Mouse (Mus musculus) midbrain, embryonic 10.5 days (tissue): Measurements from ENCODE around the gene Arl15. TPM values are rescaled to one million over a fixed set of nuclear protein-coding genes. Genes with fewer than 3 reads are reported as not detected.

ENCODE experiments used
- DNase-seq: peaks from one replicate; pipeline ENCODE4 v3.0.0-alpha.2; 2017; ENCODE audit warnings: low spot score
- H3K27ac ChIP-seq: fragments of 300-500 bp; sonication (generic); replicated peaks from 2 replicates; pipeline ENCODE4 v1.5.1; 2016; ENCODE audit warnings: mild to moderate bottlenecking
- H3K27me3 ChIP-seq: fragments of 300-500 bp; sonication (generic); 2 replicates; pipeline ENCODE4 v1.6.1; 2016; ENCODE audit warnings: low read depth, mild to moderate bottlenecking; ENCODE audit not compliant: poor library complexity, severe bottlenecking
- H3K36me3 ChIP-seq: fragments of 300-500 bp; sonication (generic); 2 replicates; pipeline ENCODE4 v1.6.1; 2016; ENCODE audit warnings: mild to moderate bottlenecking, moderate library complexity
- H3K4me1 ChIP-seq: fragments of 300-500 bp; sonication (generic); 2 replicates; pipeline ENCODE4 v1.6.1; 2016
- H3K4me3 ChIP-seq: fragments of 300-500 bp; sonication (generic); 2 replicates; pipeline ENCODE4 v1.5.1; 2016; ENCODE audit warnings: mild to moderate bottlenecking, moderate library complexity
- H3K9me3 ChIP-seq: fragments of 300-500 bp; sonication (generic); replicated peaks from 2 replicates; pipeline ENCODE4 v1.6.1; 2016; ENCODE audit warnings: mild to moderate bottlenecking
- WGBS: fragments of 180-500 bp; shearing (Covaris S2); methylation state at CpG from one replicate; pipeline ENCODE4 v1.1.7; 2016; 5-methylcytosine and 5-hydroxymethylcytosine counted together
- polyA plus RNA-seq: library from polyadenylated mRNA; unstranded; fragments of >200 nt; fragmentation: Nextera tagmentation; extraction: Ambion mirVana; gene quantifications from 2 replicates; pipeline ENCODE4 v1.2.1, GENCODE M21; 2016

Gene Arl15
- polyA plus RNA-seq, 1 experiment from 2014 or later = 10.4 TPM

DNA sequence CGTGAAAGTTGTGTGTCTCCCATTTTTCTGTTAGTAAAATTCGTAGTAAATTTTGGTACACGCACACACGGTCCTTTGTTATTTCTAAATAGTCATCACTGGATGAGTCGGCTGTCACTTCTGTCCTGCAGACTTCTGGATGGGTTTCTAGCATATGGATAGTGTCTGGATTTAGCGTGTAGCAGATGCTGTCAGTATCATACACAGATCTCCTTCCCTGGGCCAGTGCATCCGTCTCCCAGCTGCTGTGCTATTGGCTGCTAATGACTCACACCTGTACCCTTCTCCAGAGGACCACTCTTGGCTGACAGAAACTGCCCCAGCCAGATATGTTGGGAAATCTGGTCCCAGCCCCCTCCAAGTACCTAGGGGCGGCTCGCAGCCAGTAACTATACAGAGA, 170.6 kb downstream of the Arl15 start:
- Histone ChIP-seq H3K27me3 (no peaks in the 10 kb centered on the region), H3K4me1 (peaks cover 5% of the 10 kb centered on the region), H3K36me3 (peaks cover 17% of the 10 kb centered on the region), H3K4me3 (no peak overlapping the region), H3K27ac (no peak overlapping the region), H3K9me3 (no peaks in the 10 kb centered on the region)
- 95% methylated on average over 9 of the region's 9 CpGs for WGBS
- DNase-seq = no peak

DNA sequence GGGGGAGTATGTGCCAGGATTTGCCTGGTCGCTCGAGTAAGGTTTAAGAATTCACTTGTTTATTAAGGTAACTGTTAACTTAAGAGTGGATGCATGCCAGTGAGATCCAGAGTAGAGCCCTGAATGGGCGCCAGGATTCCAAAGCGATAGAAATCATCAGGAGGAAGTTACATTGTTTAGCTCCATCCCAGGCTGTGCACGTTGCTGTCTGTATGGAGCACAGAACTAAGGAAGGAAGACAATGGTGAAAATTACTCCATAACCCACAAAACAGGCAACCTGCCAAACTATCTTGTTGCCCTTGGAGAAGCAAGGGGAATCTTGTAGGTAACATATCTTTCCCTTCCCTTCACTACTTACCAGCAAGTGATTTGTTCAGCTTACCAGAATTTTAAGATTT, 176.4 kb downstream of the Arl15 start:
- Histone ChIP-seq H3K4me3 (no peak overlapping the region), H3K4me1 (peaks cover 31% of the 10 kb centered on the region), H3K9me3 (no peaks in the 10 kb centered on the region), H3K36me3 (peaks cover 23% of the 10 kb centered on the region), H3K27ac (no peak overlapping the region), H3K27me3 (no peaks in the 10 kb centered on the region)
- 78% methylated on average over 5 of the region's 5 CpGs for WGBS
- no peak for DNase-seq

DNA sequence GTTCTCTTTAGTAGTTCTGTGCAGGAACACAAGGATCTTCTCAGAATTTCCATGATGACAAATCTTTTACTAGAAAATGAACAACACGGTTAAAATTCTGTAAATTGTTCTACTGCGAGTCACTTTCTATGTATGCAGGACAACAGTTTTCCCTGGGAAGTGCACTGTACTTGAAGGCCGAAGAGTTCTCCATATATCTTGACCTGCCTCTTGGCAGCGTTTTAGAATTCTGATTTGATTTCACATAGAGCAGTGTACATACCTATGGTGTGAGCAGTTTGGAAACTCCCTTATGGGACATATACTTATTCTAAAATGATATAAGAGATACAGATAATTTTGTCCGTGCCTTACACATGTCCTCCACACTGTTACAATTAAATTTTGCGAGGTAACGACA, 178.1 kb downstream of the Arl15 start:
- Histone ChIP-seq H3K27ac (no peak overlapping the region), H3K9me3 (no peaks in the 10 kb centered on the region), H3K27me3 (no peaks in the 10 kb centered on the region), H3K4me1 (peaks cover 41% of the 10 kb centered on the region), H3K4me3 (no peak overlapping the region), H3K36me3 (peaks cover 23% of the 10 kb centered on the region)
- no peak for DNase-seq
- whole genome bisulfite sequencing = 93% methylated on average over 7 of the region's 7 CpGs

GRCm38 (mm10) chr13:113974866-113975265, 180.6 kb downstream of the Arl15 start:
- no peak overlapping the region for H3K27ac ChIP-seq
- no peaks in the 10 kb centered on the region for H3K9me3 ChIP-seq
- H3K27me3 ChIP-seq = peaks cover 6% of the 10 kb centered on the region; the same call in 1 of the 2 replicates
- 95% methylated on average over 1 of the region's 1 CpGs for WGBS
- H3K36me3 ChIP-seq = peaks cover 6% of the 10 kb centered on the region; the same call in 1 of the 2 replicates
- peaks cover 48% of the 10 kb centered on the region for H3K4me1 ChIP-seq
- H3K4me3 ChIP-seq = no peak overlapping the region
- DNase-seq = no peak

DNA sequence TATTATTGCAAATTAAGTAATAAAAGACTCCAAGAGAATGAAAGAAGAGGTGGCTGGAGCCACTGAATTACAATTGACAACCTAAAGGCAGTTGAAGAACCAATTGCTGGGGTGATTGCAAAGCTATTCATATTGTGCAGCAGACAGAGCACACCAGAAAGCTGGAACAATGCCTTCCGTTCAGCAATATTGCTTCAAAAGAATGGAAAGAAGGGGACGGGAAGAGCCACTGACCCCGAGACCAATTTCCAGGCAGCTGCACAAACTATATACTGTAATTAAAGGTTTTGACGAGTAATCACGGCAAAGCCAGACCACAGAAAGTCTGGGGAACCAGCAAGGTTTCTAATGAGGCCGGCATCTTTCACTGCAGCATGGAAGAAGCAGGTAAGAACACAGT, 181.4 kb downstream of the Arl15 start:
- Histone ChIP-seq H3K36me3 (peaks cover 2% of the 10 kb centered on the region; the same call in 1 of the 2 replicates), H3K4me3 (no peak overlapping the region), H3K9me3 (no peaks in the 10 kb centered on the region), H3K4me1 (peaks cover 48% of the 10 kb centered on the region), H3K27ac (peak overlapping the region; percentile 61), H3K27me3 (peaks cover 11% of the 10 kb centered on the region; the same call in 1 of the 2 replicates)
- 27% methylated on average over 6 of the region's 6 CpGs for WGBS
- peak; percentile 15 for DNase-seq

DNA sequence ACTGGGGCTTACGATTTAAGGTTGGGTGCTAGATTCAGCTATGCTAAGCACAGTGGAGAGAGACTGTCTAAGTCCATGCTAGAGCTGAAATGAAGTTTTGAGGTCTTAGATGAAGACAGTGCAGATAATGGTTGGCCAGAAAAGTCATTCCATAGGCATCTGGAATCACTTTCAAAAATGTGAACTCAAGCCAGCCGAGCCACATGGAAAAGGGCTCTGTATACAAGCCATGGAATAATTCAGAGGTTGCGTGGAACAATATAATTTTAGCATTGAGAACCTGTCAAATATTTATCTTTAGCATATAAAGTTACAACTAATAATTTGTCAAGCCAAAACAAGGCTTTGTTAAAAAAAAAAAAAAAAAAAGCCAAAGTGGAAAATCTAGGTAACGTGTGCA, 182.6 kb downstream of the Arl15 start:
- 93% methylated on average over 4 of the region's 4 CpGs for WGBS
- H3K4me1 ChIP-seq = peaks cover 60% of the 10 kb centered on the region

DNA sequence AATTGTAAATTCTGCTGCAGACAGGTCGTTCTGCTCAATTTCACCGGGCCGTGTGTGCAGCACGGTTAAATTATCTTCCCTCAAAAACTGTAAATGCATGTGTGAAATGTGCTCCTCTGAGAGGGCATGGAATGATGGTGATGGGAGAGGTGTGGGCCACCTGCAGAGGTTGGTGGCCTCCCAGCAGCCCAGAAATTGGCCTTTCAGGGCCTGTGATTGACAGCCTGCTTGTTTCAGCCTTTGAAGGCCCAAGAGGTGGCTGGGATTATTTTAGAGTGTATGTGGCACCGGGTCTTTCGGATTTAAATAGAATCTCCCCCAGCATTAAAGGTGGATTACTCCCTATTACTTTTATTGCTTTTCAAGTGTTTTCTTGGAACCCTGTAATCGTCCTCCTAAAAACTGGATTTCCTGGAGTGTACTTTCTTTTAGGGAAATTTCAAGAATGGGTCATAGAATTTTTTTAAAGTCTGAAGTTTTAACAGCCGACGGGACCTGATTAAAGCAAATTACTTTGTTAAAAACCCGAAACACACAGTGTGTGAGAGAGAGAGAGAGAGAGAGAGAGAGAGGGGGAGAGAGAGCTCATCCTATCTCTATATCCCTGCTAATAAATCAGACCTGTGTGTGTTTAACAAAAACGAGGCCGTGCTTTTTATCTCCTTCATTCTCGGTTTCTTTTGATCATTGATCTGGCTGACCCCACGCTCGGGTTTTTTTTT, 186.6 kb downstream of the Arl15 start:
- peaks cover 48% of the 10 kb centered on the region for H3K4me1 ChIP-seq
- peak; percentile 29 for DNase-seq

More for the DNA sequence above, 182.6 kb downstream of the Arl15 start:
- H3K4me3 ChIP-seq = no peak overlapping the region
- H3K9me3 ChIP-seq = no peaks in the 10 kb centered on the region
- peaks cover 11% of the 10 kb centered on the region; the same call in 1 of the 2 replicates for H3K27me3 ChIP-seq
- no peak overlapping the region for H3K27ac ChIP-seq
- no peak for DNase-seq
- H3K36me3 ChIP-seq = no peaks in the 10 kb centered on the region

DNA sequence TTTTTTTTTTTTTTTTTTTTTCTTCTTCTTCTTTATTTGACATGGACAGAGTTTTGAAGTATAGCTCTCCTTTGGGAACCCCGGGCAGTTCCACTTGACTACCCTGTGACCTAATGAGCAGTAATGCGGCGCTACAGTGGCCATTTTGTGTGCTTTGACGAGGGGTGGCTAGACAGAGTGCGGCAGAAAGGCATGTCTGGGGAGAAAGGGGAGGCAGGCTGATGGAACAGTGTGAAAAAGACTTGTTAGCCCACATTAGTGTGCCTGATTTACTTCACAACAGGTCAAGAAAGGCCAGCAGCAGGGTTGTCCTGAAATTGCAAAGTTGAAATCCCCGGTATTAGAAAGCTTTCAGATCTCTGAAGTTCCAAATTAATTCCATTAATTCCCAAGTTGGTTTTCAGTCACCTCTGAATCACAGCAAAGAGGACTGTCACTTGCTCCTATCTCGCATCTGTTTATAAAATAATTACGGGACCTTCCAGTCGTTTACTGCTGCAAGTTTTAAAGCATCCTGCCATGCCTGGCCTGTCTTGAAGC, 187.2 kb downstream of the Arl15 start:
- DNase-seq = peak; percentile 69
- H3K27me3 ChIP-seq = peaks cover 11% of the 10 kb centered on the region; the same call in 1 of the 2 replicates
- peak overlapping the region; percentile 29 for H3K4me3 ChIP-seq
- no peaks in the 10 kb centered on the region for H3K36me3 ChIP-seq
- WGBS = 16% methylated on average over 9 of the region's 9 CpGs
- H3K27ac ChIP-seq = peak overlapping the region; percentile 81
- H3K9me3 ChIP-seq = no peaks in the 10 kb centered on the region
- H3K4me1 ChIP-seq = peaks cover 42% of the 10 kb centered on the region

More for the DNA sequence above, 186.6 kb downstream of the Arl15 start:
- peak overlapping the region; percentile 29; the same call in 1 of the 2 replicates for H3K4me3 ChIP-seq
- H3K36me3 ChIP-seq = no peaks in the 10 kb centered on the region
- WGBS = 35% methylated on average over 15 of the region's 15 CpGs
- H3K27ac ChIP-seq = peak overlapping the region; percentile 81
- H3K27me3 ChIP-seq = peaks cover 11% of the 10 kb centered on the region; the same call in 1 of the 2 replicates
- no peaks in the 10 kb centered on the region for H3K9me3 ChIP-seq

- H3K4me3 ChIP-seq = no peak overlapping the region
- peaks cover 11% of the 10 kb centered on the region; the same call in 1 of the 2 replicates for H3K27me3 ChIP-seq
- H3K4me1 ChIP-seq = peaks cover 39% of the 10 kb centered on the region
- H3K36me3 ChIP-seq = no peaks in the 10 kb centered on the region
- DNase-seq = no peak
- no peak overlapping the region for H3K27ac ChIP-seq
- WGBS = 63% methylated on average over 6 of the region's 6 CpGs
- H3K9me3 ChIP-seq = no peaks in the 10 kb centered on the region
Measured at GRCm38 (mm10) chr13:113983633-113984032, 189.3 kb downstream of the Arl15 start.

DNA sequence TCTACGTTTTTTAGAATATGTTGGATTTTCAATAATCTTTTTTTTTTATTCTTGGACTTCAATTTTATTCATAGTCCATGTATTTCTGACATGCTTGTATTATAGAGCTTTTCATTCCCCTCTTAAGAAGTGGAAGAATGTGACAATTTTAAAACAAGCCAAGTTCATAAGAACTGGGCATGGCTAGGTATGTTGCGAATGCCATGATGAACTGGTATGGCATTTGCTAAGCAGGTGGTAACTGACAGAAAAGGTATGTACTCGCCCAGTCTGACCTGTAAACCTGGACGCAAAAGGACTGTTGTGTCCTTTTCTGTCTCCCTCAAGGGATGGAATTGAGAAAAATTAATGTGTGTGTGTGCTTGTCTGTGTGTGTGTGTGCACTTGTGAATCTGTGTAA, 190.2 kb downstream of the Arl15 start:
- peaks cover 32% of the 10 kb centered on the region for H3K4me1 ChIP-seq
- H3K27ac ChIP-seq = no peak overlapping the region
- no peak overlapping the region for H3K4me3 ChIP-seq
- H3K27me3 ChIP-seq = peaks cover 8% of the 10 kb centered on the region; the same call in 1 of the 2 replicates
- H3K9me3 ChIP-seq = no peaks in the 10 kb centered on the region
- WGBS = 97% methylated on average over 4 of the region's 4 CpGs
- H3K36me3 ChIP-seq = peaks cover 3% of the 10 kb centered on the region; the same call in 1 of the 2 replicates
- DNase-seq = no peak

- H3K36me3 ChIP-seq = peaks cover 3% of the 10 kb centered on the region; the same call in 1 of the 2 replicates
- H3K9me3 ChIP-seq = no peaks in the 10 kb centered on the region
- H3K27ac ChIP-seq = no peak overlapping the region
- peaks cover 7% of the 10 kb centered on the region for H3K4me1 ChIP-seq
- no peak overlapping the region for H3K4me3 ChIP-seq
- DNase-seq = no peak
- WGBS = 91% methylated on average over 13 of the region's 13 CpGs
- no peaks in the 10 kb centered on the region for H3K27me3 ChIP-seq
Measured at GRCm38 (mm10) chr13:113986864-113987562, 192.7 kb downstream of the Arl15 start.

GRCm38 (mm10) chr13:113990247-113990646, 195.9 kb downstream of the Arl15 start:
- Histone ChIP-seq H3K27ac (no peak overlapping the region), H3K27me3 (no peaks in the 10 kb centered on the region), H3K4me3 (no peak overlapping the region), H3K4me1 (peaks cover 6% of the 10 kb centered on the region; the same call in 1 of the 2 replicates), H3K36me3 (peaks cover 3% of the 10 kb centered on the region; the same call in 1 of the 2 replicates), H3K9me3 (no peaks in the 10 kb centered on the region)
- DNase-seq = no peak
- 89% methylated on average over 3 of the region's 3 CpGs for WGBS
